Mouse (Mus musculus): ENCODE measurements around the gene Aanat. TPM values are rescaled to one million over a fixed set of nuclear protein-coding genes. Genes with fewer than 3 reads are reported as not detected.

Gene Aanat
- total and polyA plus RNA-seq, 3 experiments = not detected

DNA sequence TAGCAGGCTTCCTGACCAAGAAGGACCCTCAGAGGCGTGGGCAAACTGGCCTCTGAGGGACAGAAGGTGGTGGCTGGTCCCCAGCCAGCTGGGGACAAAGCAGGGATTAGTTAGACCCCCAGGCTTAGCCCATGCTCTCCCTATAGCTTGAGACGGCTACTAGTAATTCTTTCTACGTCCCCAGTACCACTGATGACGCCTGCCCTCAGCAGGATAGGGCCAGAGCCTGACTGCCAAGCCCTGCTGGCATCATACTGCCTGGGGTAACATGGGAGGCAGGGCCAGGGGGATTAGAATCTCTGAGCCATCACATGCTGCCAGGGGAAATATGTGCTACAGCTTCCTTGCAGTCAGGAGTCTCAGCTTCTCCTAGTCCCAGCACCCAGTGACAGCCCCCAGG is 7.1 kb downstream of the Aanat start:
- in situ Hi-C loops (cut with MboI; ENCODE audit: low pct_ligation_motif_present, low pct_unique_long_range_greater_than_20kb, low sequenced_read_pairs) (loop anchor here (5.0 kb wide), 1 partner anchor 36 kb away; no protein-coding TSS in a partner anchor), dilution Hi-C loops (cut with MboI; ENCODE audit: extremely low pct_ligation_motif_present, extremely low pct_unique_long_range_greater_than_20kb, low sequenced_read_pairs) (no loop called here)
- Histone ChIP-seq H3K27ac (ENCODE audit: insufficient read depth, low read depth) (no peak overlapping the region), H3K79me2 (replicated peaks; ENCODE audit: control insufficient read depth, extremely low read depth, insufficient read depth, poor library complexity, severe bottlenecking) (no peaks in the 10 kb centered on the region), H3K4me1 (ENCODE audit: control insufficient read depth in 1 of 2, insufficient read depth in 2 of 2) (peaks cover 7 to 34% of the 10 kb centered on the region in 2 experiments), H3K4me3 (replicated peaks in 1 of 3; ENCODE audit: low read depth in 2 of 3, low read length in 2 of 3, poor library complexity in 1 of 3) (no peak overlapping the region), H3K4me2 (ENCODE audit: insufficient read depth, low read depth, poor library complexity, severe bottlenecking) (no peak overlapping the region), H3K9me3 (replicated peaks; ENCODE audit: low read length) (no peaks in the 10 kb centered on the region), H3K27me3 (replicated peaks) (peaks cover 2% of the 10 kb centered on the region), H3K9ac (ENCODE audit: insufficient read depth, low read depth) (no peak overlapping the region), H3K36me3 (replicated peaks in 1 of 2; ENCODE audit: control insufficient read depth in 1 of 2, insufficient read depth in 1 of 2, low read length in 1 of 2) (peaks cover 12 to 30% of the 10 kb centered on the region in 2 experiments)
- DNase-seq (ENCODE audit: extremely low read depth) = no peak
- TF ChIP-seq EP300 (IDR thresholded peaks at IDR 0.05; ENCODE audit: low read length) (no peak), TCF12 (IDR thresholded peaks at IDR 0.05; ENCODE audit: low read depth, low read length) (no peak), SIN3A (IDR thresholded peaks at IDR 0.05; ENCODE audit: low read length) (no peak), CHD1 (IDR thresholded peaks at IDR 0.05; ENCODE audit: low read depth, low read length) (no peak), POLR2AphosphoS2 (IDR thresholded peaks at IDR 0.05; ENCODE audit: low read depth, low read length) (no peak), ZNF384 (IDR thresholded peaks at IDR 0.05; ENCODE audit: low read depth, low read length) (no peak), MAFK (IDR thresholded peaks at IDR 0.05; ENCODE audit: insufficient replicate concordance, low read length) (no peak), PAX5 (IDR thresholded peaks at IDR 0.05; ENCODE audit: low read length) (no peak)

GRCm38 (mm10) chr11:116596766-116597165 is 10.5 kb downstream of the Aanat start:
- TF ChIP-seq ZMIZ1 (IDR thresholded peaks at IDR 0.05; ENCODE audit: low read depth, low read length) (no peak), JUND (conservative IDR thresholded peaks at IDR 0.05; ENCODE audit: low read depth, low read length) (no peak), GABPA (IDR thresholded peaks at IDR 0.05; ENCODE audit: insufficient replicate concordance, low read depth, low read length) (no peak), SIN3A (IDR thresholded peaks at IDR 0.05; ENCODE audit: low read length) (no peak)
- no peaks in the 10 kb centered on the region for H3K79me2 ChIP-seq (replicated peaks; ENCODE audit: control insufficient read depth, extremely low read depth, insufficient read depth, poor library complexity, severe bottlenecking)
- H3K4me2 ChIP-seq (ENCODE audit: insufficient read depth, low read depth, poor library complexity, severe bottlenecking) = no peak overlapping the region
- no peak overlapping the region for H3K9ac ChIP-seq (ENCODE audit: insufficient read depth, low read depth)
- peaks cover 46 to 64% of the 10 kb centered on the region in 2 experiments for H3K36me3 ChIP-seq (replicated peaks in 1 of 2; ENCODE audit: control insufficient read depth in 1 of 2, insufficient read depth in 1 of 2, low read length in 1 of 2)
- H3K4me1 ChIP-seq (ENCODE audit: control insufficient read depth in 1 of 2, insufficient read depth in 2 of 2) = peaks cover 0 to 7% of the 10 kb centered on the region in 2 experiments; a peak in 2 of 4 replicates
- H3K9me3 ChIP-seq (replicated peaks; ENCODE audit: low read length) = no peaks in the 10 kb centered on the region
- H3K27me3 ChIP-seq (replicated peaks) = no peaks in the 10 kb centered on the region
- no peak overlapping the region for H3K27ac ChIP-seq (ENCODE audit: insufficient read depth, low read depth)
- no peak for DNase-seq (ENCODE audit: extremely low read depth)
- dilution Hi-C loops (cut with MboI; ENCODE audit: extremely low pct_ligation_motif_present, extremely low pct_unique_long_range_greater_than_20kb, low sequenced_read_pairs) = no loop called here
- in situ Hi-C loops (cut with MboI; ENCODE audit: low pct_ligation_motif_present, low pct_unique_long_range_greater_than_20kb, low sequenced_read_pairs) = no loop called here
- no peak overlapping the region for H3K4me3 ChIP-seq (replicated peaks in 1 of 3; ENCODE audit: low read depth in 2 of 3, low read length in 2 of 3, poor library complexity in 1 of 3)

DNA sequence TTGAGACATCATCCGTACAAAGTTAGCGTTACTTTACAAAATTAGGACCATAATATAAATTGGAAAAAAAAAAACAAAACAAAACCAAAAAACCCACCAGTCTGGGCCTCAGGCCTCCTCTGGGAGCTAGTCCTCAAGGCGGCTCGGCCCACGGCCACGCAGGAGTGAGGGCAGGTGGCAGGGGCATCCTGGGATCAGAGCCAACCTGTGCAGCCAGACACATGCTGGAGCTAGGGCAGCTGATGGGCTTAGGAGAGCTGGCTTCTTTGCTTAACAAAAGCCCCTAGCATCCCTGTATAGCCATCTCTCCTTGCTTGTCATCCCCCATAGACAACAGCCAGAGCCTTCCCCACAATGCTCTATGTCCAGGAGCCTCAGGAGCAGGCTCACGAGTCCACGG is 12.0 kb downstream of the Aanat start:
- Histone ChIP-seq H3K79me2 (replicated peaks; ENCODE audit: control insufficient read depth, extremely low read depth, insufficient read depth, poor library complexity, severe bottlenecking) (no peaks in the 10 kb centered on the region), H3K4me2 (ENCODE audit: insufficient read depth, low read depth, poor library complexity, severe bottlenecking) (no peak overlapping the region), H3K4me3 (replicated peaks in 1 of 3; ENCODE audit: low read depth in 2 of 3, low read length in 2 of 3, poor library complexity in 1 of 3) (no peak overlapping the region), H3K9ac (ENCODE audit: insufficient read depth, low read depth) (no peak overlapping the region), H3K36me3 (replicated peaks in 1 of 2; ENCODE audit: control insufficient read depth in 1 of 2, insufficient read depth in 1 of 2, low read length in 1 of 2) (peaks cover 55 to 77% of the 10 kb centered on the region in 2 experiments), H3K27ac (ENCODE audit: insufficient read depth, low read depth) (no peak overlapping the region), H3K27me3 (replicated peaks) (no peaks in the 10 kb centered on the region), H3K4me1 (ENCODE audit: control insufficient read depth in 1 of 2, insufficient read depth in 2 of 2) (no peaks in the 10 kb centered on the region), H3K9me3 (replicated peaks; ENCODE audit: low read length) (no peaks in the 10 kb centered on the region)
- dilution Hi-C loops (cut with MboI; ENCODE audit: extremely low pct_ligation_motif_present, extremely low pct_unique_long_range_greater_than_20kb, low sequenced_read_pairs) (no loop called here), in situ Hi-C loops (cut with MboI; ENCODE audit: low pct_ligation_motif_present, low pct_unique_long_range_greater_than_20kb, low sequenced_read_pairs) (no loop called here)
- TF ChIP-seq MYC (IDR thresholded peaks at IDR 0.05; ENCODE audit: low read depth, low read length) = no peak
- no peak for TF ChIP-seq MEF2A (IDR thresholded peaks at IDR 0.05; ENCODE audit: borderline replicate concordance, low read depth, low read length)
- TF ChIP-seq BHLHE40 (IDR thresholded peaks at IDR 0.05; ENCODE audit: low read depth, low read length) = no peak
- no peak for TF ChIP-seq UBTF (IDR thresholded peaks at IDR 0.05; ENCODE audit: low read depth, low read length)
- no peak for TF ChIP-seq JUN (IDR thresholded peaks at IDR 0.05; ENCODE audit: insufficient read depth, low read depth, low read length)
- no peak for TF ChIP-seq USF2 (conservative IDR thresholded peaks at IDR 0.05; ENCODE audit: low read depth, low read length)
- TF ChIP-seq EP300 (IDR thresholded peaks at IDR 0.05; ENCODE audit: low read length) = no peak
- TF ChIP-seq PAX5 (IDR thresholded peaks at IDR 0.05; ENCODE audit: low read length) = no peak
- no peak for DNase-seq (ENCODE audit: extremely low read depth)
